Mouse (Mus musculus): ENCODE measurements around the gene Ctse.
"Not testable (repeated sequence)": the region's sequence is repeated elsewhere in the genome, so short reads cannot be mapped to it uniquely, and the experiment has no call there.

Ctse gene

DNA sequence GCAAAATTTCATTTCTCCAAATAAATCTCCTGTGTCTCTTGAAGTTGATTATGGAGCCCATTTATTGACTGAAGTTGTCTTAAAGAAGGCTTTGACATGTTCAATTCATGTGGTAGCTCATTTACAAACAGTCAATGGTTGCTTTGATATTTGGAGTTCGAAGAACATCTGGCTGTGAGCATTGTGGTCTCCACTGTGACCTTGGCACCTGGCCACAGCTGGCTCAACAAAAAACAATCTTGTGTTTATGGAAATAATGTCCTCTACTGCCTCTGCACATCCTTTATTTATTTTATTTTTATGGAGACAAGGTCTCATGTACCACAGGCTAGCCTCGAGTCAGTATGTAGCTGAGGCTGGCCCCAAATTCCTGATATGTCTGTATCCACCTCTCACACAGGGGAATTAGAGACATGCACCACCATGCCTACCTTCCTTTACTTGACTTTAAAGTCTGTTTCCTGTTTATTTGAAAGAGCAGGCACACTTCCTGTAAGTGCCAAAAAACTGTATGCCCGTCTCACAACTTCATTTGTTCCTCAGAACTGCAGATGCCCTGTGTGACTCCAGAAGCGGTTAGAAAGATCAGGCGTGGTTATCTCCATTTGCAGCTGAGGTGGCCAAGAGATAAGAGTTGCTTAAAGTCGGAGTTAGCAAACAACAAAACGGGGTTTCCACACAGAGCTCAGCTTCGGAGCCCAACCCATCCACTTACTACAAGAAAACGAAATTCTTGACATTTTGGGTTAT, at the start of gene Ctse:
Gene Ctse (plus strand): TSS at position 516 of the 750 bp plus-strand sequence.
- no peak for DNase-seq (ENCODE audit: low spot score in 2 of 2)

DNA sequence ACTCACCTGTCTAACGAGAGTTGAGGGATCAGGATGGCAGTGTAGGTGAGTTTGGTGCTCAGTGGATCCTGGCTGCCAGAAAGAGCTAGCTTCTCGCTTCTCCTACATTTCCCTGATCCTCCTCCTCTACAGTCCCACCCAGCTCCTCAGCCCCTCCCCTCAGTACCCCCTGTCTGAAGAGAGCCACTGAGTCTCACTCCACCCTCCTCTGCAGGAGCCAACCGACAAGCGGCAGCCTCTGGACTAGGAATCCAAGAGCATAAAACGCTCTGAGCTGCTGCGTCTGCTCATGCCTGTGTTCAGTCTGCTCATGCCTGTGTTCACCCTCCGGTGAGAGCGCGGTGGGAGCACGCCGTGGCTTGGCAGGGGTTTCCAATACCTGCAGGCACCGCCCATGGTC, 39.2 kb upstream of the Ctse start, which contains the start of gene Avpr1b:
Gene Avpr1b (plus strand): TSS at position 335 of the 400 bp plus-strand sequence.
- no peak for DNase-seq (ENCODE audit: low spot score in 2 of 2)

DNA sequence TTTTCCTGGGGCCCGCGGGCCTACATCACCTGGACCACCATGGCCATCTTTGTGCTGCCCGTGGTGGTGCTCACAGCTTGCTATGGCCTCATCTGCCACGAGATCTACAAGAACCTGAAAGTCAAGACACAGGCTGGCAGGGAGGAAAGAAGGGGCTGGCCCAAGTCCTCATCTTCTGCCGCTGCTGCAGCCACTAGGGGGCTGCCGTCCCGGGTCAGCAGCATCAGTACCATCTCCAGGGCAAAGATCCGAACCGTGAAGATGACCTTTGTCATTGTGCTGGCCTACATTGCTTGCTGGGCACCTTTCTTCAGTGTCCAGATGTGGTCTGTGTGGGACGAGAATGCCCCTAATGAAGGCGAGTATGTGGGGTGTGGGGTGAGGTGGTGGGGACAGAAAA, 37.8 kb upstream of the Ctse start:
- DNase-seq (ENCODE audit: low spot score in 2 of 2): no peak

DNA sequence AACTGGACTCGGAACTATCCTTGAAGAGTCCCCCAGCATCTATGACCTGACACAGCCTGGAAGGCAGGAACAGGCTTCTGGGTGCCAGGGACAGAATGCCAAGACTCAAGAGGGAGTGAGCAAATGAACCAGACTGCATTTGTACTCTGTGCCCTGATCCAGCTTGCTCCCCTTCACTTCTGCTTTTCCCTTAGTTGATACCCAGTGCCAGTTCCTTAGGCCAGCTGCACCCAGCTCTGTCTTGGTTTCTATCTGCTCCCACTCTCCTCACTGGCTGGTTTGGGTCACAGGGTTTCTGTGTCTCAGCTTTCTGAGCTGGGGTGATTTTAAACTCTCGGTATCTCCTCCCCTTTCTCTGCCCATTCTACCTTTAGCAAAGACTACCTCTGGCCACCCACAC, 31.4 kb upstream of the Ctse start:
- no peak for DNase-seq (ENCODE audit: low spot score in 2 of 2)

DNA sequence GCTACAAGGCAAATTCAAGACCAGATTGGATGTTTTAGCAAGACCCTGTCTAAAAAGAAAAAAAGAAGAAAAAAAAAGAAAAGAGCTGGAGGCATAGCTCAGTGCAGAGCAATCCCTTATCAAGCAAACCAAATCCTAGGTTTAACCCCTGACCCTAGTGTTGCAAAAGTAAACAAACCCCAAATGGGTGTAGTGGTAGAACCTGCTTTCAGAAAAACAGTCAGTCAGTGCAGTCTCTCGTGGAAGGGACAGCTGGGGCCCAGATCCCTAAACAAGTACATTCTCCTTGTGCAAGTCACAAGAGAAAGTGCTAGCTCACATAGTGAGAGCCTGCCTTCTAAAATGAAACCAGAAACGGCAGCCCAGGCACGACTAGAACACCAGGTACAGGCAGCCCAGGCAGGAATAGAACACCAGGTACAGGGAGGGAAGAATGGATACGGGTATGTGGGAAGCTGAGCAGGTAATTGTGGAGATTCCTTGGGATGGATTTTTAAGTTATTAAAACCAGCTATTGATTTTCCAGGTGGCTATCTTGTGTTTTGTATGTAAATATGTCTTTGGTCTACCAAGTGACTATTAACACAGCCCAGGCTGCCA, 25.4 kb upstream of the Ctse start:
- DNase-seq (ENCODE audit: low spot score in 2 of 2): peak in 1 of 2 experiments; percentile 20

DNA sequence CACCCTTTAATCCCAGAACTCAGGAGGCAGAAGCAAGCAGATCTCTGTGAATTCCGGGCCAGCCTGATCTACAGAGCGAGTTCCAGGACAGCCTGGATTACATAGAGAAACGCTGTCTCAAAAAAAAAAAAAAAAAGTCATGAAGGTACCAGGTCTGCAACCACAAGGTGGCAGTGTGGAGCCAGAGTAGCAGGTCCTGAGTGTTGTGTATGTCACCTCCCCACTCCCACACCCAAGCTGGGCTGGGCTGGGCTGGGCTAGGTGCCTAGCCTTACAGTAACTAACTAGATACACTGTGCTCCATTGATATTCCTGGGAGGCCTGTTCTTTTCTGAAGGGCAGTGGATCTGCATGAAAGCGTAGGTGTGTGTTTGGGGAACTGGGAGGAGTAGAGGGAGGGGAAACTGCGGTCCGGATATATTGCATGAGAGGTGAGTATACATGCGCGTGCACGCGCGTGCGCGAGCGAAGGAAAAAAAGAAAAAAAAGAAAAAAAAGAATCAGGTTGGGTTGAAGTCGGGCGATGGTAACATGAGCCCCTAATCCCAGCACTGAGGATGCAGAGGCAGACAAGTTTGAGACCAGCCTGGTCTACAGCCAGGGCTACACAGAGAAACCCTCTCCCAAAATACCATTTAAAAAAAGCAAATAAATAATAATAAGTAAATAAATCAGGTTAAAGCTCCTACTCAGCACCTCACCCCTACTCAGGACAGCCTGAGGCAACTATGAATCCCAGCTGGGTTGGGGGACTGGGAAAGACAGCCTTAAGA, 24.6 kb upstream of the Ctse start:
- peak; percentile 49 to 53 for DNase-seq (ENCODE audit: low spot score in 2 of 2)

DNA sequence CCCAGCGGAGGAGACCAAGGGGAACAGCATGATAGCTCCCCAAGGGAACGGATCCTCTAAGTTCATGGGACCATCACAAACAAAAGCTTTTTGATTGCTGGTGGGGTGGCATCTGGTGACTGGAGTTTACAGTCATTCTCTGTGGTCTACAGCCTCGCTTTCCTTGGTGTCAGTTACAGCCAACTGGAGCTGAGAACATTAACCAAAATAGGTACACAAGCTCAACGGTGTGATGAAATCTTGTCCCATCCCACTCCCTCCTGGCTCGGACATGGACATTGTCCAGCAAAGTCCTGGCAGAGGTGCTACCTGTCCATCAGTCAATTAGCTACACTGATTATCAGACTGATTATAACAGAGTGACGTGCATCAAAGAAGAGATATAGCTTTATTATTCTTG, 23.5 kb upstream of the Ctse start:
- DNase-seq (ENCODE audit: low spot score in 2 of 2): no peak

DNA sequence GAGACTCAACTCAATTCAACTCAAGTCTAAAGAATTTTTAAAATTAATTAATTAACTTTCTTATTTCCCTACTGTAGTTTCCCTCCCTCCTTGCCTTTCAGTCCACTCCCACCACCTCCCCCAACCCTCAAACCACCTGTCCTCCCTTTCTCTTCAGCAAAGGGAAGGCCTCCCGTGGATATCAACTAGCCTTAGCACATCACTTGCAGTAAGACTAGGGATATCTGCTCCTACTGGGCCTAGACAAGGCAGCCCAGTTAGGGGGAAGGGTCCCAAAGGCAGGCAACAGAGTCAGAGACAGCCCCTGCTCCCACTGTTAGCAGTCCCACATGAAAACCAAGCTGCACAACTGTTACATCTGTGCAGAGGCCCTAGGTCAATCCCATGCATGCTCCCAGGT, 22.0 kb upstream of the Ctse start:
- no peak for DNase-seq (ENCODE audit: low spot score in 2 of 2)

DNA sequence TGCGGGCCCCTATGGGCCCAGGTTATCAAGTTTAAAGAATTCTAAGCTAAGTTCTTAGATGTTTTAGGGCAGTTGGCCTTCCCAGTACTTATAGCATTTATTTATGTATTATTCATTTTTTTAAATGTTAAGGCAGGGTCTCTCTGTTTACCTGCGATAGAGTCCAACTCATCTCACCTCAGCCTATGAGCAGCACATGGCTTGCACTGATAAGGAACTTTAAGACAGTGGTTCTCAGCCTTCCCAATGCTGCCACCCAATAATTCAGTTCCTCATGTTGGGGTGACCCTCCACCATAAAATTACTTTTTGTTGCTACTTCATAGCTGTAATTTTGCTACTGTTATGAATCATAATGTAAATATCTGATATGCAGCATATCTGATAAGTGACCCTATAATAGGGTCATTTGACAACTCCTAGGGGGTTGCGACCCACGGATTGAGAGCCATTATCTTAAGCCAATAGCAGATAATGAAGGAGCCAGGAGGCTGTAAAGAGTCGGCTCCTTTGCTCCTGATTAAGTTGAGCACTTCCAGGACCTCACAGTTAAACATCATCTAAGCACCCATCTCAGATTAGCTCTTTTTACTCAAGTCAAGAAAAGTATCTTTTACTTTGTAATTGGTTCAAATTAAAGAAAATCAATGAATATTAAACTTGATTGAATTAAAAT, 21.4 kb upstream of the Ctse start:
- no peak for DNase-seq (ENCODE audit: low spot score in 2 of 2)

DNA sequence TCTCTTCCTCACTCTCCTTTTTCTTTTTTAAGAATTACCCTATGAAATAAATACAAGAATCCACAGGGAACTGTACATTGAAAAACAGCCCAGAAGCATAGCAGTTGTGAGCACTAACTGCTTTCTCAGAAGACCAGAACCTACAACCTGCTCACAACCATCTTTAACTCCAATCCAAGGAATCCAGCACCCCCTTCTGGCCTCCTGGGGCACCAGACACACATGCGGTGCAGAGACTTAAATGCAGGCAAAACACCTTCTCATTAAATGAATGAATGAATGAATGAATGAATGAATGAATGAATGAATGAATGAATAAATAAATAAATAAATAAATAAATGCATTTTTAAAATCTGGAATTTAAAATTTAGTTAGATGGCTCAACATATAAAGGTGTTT, 19.5 kb upstream of the Ctse start:
- DNase-seq (ENCODE audit: low spot score in 2 of 2): no peak

DNA sequence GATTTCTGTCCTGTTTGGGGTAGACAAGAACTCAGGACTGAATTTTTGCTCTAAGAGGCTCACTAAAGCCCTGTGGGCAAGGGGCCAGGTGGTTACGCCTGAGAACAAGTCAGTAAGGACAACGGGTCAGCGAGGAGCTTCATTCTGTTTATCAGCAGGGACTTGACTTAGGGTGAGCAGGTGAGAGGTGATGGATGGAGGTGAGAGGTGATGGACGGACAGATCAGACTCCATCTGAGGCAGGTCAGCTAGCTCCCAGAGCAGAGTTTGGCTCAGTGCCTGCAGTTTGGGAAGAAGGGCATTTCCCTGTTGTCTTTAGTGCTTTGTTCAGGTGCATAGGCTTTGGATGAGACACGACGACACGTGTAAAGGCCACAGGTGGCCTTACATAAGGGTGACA, 18.8 kb upstream of the Ctse start:
- DNase-seq (ENCODE audit: low spot score in 2 of 2): no peak

DNA sequence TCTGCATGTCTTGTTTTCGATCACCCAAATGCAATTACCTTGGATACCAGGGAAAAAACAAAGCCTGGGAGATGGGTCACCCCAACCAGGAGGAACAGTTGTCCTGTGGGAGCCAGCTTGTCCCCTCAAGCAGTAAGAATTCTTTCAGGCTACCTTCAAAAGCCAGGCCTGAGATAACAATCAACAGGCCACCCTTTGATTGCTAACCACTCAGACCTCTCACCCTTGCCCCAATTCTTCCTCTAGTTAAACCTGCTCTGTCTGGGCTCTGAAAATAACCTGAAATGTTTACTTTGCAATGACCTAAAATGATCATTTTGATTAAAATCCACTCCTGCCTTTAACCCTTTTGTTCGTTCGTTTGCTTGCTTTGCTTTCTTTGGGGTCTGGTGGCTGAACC, 14.5 kb upstream of the Ctse start:
- no peak for DNase-seq (ENCODE audit: low spot score in 2 of 2)

DNA sequence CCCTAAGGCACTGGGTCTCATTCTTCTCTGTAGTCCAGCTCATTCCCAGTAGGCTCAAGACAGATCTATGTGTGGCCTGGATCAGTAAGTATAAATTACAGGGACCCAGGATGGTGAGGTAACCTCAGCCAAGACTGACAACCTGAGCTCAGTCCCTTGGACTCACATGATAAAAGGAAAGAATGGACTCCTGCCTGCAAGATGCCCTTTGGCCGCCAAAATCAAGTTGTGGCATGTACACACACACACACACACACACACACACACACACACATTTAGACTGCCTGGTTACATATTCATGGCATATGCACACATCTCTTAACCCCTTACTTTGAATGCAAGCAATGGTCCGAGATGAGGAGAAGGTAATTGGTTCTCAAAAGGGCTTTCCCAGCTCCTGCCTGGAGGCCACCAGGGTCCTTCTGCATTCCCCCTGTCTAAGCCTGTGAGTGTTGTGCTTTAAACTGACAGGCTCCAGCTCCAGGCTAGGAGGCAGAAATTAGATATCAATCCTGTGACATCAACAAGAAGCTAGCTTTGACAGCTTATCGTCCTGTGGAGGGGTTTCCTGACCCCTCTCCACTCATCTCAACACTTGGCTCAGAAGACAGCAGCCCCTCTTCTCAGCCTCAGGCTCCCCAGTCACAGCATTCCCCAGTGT, 13.8 kb upstream of the Ctse start:
- DNase-seq (ENCODE audit: low spot score in 2 of 2): no peak

DNA sequence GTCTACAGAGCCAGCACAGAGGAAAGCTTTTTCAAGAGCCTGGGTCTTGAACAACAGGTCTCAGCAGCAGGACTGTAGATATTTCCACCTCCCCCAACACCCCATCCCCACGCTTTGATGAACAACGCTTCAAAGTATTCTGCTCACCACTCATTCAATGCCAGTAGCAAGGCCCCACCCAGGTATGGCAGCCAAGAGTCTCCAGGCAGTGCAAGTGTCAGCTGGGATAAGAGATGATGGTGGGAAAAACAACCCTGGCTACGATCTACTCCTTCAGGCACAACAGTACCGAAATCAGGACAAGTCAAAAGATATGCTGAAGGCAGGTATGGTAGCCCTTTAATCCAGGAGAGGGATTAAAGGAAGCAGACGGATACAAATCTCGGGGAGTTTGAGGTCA, 11.9 kb upstream of the Ctse start:
- no peak for DNase-seq (ENCODE audit: low spot score in 2 of 2)

DNA sequence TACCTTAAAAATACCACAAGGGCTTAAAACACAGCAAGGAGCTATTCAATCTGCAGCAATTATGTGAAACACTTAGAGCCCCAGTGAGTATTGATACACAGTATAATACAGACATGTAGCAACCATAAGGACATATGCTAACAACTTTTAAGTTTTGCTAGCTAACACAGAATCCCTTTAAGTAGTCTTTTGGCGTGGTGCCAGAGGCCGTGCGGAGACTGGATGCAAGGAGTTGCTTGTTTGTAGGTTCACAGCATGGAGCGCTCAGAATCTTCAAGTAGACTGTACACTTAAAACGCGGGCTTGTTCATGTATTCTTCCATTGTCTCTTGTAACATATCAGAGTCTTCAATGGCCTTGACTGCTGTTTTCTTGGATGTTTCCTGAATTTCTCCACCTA, 5.9 kb upstream of the Ctse start:
- DNase-seq (ENCODE audit: low spot score in 2 of 2): not testable (repeated sequence)

DNA sequence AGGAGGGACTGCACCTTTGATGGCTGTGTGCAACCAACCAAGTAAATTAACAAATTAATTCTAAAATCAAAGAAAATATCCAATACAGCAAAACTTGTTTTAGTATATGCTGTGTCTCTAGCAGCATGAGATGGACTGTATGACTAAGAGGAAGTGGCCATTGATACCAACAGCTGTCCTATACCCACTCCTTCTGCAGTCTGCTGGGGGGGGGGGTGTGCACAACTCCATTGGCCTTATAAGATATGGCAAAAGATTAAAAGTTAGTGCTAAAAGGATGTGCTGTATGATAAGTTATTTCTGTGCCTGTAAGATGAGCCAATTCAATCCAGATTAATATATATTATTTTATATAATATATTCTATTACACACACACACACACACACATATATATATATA, 3.6 kb upstream of the Ctse start:
- DNase-seq (ENCODE audit: low spot score in 2 of 2): no peak

DNA sequence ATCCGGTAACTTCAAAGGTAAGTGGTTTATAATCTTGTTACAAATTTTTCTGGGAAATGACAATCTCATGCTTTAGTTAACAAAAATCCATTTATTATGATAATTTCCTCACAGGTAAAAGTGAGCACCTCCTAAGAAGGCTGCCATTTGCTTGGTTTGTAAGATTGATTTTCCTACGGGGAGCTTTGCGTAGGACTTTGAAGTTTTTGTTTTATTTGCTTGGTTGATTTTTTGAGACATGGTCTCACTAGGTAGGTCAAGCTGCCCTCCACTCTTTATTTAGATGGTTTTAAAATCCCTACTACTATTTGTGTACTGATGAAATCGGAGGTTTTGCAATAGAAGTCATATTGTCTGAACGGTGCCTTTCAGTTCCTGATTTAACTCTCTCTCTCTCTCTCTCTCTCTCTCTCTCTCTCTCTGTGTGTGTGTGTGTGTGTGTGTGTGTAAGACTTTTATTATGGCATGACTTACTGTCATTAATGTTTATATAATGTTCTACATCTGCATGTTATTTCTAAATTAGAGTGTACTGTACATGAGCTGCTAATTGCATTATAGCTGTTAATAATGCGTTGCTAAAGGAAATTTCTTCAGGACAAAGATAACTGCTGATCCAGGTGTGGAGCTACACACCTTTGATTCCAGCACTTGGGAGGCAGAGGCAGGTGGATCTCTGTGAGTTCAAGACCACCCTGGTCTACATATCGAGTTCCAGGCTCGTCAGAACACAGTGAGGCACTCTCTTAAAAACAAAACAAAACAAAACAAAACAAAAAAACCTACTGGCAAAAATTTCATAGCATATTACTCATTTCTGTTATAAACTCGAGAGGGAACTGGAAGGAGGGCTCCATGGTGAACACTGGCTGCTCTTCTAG, 675 bp downstream of the Ctse start:
- no peak for DNase-seq (ENCODE audit: low spot score in 2 of 2)

DNA sequence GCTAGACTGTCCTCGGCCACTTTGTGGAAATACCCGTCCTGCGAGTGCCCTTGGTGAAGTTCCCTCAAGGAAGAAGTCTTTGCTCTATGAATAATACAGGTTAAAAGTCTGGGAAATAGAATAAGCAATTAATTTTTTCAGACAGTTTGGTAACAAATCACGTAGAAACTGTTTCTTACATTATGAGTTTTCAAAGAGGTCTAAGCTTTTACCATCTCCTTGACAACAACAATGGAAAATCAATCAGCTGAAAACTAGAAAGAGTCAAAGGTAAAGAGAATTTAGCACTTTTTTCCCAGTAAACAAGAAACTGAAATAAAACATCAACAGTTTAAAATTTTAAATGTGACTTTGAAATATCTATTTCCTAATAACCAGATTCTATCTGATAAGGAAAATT, 2.0 kb downstream of the Ctse start:
- DNase-seq (ENCODE audit: low spot score in 2 of 2): no peak

DNA sequence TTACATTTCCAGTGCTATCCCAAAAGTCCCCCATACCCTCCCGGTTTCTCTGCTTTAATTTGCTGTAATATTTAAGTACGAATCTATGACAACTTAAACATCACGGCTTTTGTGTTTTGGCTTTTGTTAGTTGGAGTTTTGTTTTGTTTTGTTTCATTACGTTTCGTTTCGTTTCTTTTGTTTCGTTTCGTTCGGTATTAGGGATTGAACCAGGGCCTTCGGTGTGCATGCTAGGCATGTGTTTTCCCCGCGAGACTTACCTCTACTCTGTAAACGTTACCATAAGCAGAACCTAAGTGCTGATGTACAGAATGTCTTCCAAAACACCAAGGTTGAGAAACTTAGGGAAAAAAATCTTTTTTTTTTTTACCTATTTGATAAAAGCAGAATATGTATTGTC, 3.5 kb downstream of the Ctse start:
- no peak for DNase-seq (ENCODE audit: low spot score in 2 of 2)

DNA sequence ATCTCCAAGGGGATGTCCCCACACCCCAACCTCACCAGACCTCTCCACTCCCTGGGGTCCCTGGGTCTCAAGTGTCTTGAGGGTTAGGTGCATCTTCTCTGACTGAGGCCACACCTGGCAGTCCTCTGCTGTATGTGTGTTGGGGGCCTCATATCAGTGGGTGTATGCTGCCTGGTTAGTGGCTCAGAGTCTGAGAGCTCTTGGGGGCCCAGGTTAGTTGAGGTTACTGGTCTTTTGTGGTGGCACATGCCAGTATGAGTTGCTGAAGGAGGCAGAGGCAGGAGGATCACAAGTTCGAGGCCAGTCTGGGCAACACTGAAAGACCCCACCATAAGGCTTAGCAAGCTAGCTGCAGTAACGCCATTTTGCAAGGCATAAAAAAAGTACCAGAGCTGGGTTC, 4.1 kb downstream of the Ctse start:
- DNase-seq (ENCODE audit: low spot score in 2 of 2): no peak

Measured in right cerebral cortex, postnatal 36 days (tissue).